Mouse (Mus musculus) 3T3-L1 (cell line): ENCODE measurements around the gene Jtb.
A peak's percentile ranks its signal among the peaks of the same experiment; 100 is the strongest.

ENCODE experiments used
- DNase-seq: peaks from one replicate; pipeline ENCODE4 v3.0.0-alpha.2; 2015; ENCODE audit warnings: low read depth, low spot score

Jtb gene

DNA sequence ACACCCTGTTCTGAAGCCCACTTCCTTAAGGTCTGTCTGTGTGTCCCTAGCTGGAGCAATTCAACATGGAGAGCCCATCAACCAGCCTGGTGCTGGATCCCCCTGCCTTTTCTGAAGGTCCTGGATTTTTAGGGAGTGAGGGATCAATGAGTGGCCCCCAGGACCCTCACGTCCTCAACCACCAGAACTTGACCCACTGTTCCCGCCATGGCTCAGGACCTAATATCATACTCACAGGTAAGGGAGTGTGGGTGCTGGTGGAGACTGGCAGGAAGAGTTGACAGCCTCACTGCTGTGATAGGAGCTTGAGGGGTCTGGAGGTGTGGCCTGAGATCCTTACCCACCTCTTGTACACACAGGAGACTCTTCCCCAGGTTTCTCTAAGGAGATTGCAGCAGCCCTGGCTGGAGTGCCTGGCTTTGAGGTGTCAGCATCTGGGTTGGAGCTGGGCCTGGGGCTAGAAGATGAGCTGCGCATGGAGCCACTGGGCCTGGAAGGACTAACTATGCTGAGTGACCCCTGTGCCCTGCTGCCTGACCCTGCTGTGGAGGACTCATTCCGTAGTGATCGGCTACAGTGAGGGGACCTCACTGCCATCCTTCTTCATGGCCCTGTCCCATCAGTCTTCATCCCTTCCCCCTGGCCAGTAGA lies 31.8 kb downstream of the Jtb start:
- no peak for DNase-seq

DNA sequence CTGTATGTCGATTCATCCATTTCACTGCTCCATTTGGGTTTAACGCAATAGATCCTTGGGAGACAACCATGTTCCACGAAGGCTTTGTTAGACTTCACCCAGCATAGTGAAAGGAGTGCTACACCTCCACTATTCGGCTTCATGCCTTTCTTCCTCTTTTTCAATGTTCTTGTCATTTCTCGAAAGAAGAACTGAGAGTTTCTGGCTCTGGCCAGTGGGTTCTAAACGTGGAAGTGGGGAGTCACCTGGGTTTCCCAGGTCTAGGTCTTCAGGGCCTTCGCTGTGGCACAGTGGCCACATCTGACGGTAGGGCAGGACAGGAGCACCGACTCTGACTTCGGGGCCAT lies 33.3 kb downstream of the Jtb start:
- DNase-seq, result no peak

DNA sequence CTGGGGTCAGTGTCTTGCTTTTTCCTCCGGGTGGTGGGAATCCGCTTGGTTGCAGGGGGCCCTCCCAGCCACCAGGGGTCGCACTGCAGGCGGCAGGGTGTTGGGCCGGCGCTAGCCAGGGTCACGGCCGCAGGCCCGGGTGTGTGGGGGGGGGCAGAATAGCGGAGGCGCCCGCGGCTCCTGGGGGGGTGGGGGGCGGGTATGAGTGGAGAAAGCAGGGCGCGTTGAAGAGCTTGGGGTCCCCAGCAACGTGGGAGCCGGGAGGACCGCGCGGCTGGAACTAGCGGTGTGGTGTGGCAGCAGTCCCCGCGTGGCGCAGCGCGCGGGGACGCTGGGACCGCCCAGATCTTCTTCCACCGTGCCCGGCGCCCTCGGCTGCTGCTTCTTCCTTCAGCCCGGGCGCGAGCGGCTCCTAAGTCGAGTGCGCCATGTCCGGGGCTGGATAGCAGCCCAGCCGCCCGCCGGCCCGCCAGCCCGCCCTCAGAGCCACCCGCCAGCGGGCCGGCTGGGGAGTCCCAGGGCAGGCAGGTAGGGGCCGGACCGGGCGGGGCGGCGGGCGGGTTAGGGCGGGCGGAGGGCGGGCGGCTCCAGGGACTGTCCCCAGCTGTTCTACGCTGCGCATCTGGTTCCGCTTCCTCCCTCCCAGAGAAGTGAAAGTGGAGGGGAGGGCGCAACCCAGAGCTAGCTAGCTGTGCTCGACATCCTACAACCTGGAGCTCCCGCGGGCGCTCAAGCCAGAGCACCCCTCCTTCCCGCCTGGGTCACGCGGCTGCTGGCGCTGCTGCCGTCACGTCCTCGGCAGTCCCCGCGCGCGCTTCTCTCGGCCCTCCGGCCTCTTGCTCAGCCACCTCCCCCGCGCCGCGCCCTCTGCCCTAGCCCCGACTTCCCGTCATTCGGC lies 33.9 kb downstream of the Jtb start, which contains the start of gene Dennd4b:
Gene Dennd4b (plus strand): TSS at position 152 of the 898 bp plus-strand sequence.
- DNase-seq, result peak; percentile 91

DNA sequence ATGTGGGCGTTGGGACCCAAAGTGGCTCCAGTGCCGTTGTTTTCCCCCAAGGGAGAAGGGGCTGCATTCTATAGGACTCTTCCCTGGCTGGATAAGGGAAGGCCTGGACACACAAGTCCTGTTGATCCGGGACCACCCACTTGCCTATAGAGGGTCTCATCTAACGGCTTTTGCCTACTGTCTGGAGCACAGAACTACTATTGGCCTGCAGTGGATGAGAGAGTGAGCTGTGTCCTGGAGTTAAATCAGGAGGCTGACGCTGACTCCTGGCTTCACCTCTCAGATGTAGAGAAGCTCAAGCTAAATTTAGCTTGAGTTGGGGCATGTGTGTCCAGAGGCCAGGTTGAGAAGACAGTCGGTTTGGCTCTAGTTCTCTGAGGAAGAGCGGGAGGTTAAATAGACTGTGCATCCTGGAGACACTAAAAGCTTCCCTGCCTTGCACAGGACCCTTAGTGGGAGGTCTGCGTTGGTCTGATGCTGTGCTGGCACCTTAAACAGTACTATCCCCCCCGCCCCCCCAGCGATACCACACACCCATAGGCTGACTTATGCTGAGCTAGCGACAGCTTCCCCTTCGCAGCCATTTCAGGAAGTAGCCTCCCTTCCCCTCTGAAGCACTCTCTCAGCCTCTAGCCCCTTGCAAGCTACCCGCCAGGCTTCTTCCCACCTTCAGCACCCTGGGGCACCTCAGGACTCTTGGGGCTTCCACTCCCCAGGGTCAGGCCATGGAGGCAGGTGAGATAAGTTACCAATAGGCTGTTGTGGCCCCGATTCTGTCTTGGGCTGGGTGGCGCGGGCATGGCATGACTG lies 34.7 kb downstream of the Jtb start:
- DNase-seq, result peak; percentile 70

DNA sequence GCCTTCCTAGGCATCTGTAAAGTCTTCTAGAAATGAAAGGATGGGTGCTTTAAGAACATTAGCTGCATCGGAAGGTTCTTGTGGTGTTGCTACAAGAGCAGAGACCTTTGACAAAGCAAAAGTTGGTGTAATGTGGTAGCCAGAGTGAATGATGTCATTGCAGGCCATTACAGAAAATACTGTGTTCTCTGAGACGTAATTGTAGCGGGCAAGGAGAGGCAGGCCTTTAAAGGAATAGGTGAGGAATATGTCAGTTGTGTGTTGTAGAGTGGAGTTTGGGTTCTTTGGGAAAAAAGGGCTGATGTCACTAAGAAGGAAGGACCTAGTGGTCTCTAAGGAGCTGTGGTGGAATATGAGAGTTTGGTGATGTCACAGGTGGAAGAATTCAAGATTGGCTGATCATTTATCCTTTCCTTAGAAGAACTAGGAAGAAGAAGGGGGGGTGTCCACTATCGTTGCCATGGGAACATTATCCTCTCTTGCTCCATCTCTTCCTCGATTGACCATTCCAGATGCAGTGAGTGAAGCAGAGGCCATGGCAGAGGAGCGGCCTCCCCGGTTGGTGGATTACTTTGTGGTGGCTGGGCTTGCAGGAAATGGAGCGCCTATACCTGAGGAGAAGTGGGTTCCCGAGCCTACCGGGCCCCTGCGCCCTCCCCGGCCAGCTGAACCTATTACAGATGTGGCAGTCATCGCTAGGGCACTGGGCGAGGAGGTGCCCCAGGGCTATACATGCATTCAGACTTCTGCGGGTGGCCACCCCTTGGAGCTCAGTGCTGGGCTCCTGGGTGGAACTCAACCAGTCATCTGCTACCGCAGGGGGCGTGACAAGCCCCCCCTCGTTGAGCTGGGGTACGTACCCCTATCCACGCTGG lies 35.7 kb downstream of the Jtb start:
- DNase-seq, result no peak

DNA sequence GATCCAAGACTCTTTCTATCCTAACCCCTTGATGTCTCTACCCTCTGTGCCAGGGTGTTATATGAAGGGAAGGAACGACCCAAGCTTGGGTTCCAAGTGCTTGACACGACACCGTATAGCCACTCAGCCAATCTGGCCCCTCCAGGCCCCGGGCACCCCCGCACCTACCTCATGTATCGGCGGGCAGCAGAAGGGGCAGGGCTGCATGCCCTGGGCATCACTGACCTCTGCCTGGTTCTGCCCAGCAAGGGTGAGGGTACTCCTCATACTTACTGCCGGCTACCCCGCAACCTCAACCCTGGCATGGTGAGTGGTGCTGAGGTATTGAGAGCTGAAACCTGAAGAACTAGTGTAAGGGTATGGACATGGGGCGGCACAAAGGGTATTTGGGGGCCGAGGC lies 36.8 kb downstream of the Jtb start:
- DNase-seq, result no peak

DNA sequence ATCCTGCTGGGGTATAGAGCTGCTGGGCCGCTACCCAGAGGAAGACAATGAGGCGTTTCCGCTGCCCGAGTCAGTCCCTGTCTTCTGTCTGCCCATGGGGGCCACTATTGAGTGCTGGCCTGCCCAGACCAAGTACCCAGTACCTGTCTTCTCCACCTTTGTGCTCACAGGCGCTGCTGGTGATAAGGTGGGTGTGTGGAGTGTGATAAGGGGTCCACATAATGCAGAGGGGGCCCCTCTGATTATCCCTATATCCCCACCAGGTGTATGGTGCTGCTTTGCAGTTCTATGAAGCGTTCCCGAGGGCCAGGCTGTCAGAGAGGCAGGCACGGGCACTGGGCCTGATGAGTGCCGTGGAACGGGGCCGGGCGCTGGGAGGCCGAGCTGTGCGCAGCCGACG lies 37.6 kb downstream of the Jtb start:
- no peak for DNase-seq

DNA sequence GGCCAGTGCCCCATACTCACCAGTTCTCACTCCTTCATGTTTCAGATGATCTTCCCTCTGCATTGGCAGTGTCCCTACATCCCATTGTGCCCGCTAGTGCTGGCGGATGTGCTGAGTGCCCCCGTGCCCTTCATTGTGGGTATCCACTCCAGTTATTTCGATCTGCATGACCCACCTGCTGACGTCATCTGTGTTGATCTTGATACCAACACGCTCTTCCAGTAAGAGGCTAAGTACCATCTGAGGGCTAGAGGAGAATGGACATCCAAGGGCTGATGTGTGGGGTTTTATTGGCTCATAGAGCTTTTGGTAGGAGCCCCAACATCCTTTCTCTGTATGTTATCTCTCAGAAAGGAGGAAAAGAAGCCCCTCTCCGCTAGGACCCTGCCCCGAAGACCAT lies 39.4 kb downstream of the Jtb start:
- DNase-seq, result no peak

DNA sequence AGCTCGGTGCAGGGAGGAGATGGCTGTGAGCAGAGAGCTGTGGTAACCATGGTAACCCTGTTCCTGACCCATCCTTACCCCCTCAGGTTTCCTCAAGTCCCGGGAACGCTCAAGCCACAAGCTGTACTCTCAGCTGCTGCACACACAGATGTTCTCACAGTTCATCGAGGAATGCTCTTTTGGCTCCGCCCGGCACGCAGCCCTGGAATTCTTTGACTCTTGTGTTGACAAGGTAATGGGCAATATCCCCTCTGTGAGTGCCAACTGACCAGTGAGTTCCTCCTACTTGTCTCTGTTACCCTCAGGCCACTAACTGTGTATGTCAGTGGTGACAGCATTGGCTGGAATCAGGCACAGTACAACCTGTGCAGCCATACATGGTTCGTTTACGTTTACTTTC lies 40.8 kb downstream of the Jtb start:
- DNase-seq, result no peak

DNA sequence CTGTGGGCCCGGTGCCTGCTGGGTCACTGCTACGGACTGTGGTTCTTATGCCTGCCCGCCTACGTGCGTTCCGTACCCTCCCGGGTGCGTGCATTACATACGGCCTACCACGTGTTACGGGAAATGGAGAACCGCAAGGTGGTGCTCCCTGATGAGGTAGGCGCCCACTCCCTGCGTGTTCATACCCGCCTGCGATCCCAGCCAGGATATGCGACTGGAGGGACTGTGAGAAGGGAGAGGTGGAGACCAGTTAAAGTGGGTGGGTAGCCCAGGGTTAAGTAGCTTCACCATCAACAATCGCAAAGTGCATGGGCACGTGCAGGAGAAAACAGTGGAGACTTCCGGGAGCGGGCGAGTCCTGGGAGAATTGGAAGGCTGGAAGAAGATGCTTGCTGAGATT lies 42.5 kb downstream of the Jtb start:
- no peak for DNase-seq

DNA sequence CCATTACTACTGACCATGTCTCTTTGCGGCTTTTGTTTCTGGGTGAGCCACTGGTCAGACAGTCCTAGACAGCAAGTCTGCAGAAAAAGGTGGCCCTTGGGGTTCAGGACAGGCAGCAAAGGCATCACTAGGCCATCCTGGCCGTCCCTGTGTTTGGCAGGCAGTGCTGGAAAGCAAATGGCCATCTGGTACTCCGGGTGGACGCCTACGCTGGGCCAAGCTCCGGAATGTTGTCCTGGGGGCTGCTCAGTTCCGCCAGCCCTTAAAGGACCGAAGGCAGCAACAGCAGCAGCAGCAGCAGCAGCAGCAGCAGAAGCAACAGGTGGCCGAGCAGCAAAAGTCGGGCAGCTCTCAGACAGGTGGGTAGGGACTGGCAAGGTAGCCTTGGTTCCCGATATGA lies 43.9 kb downstream of the Jtb start:
- DNase-seq, result no peak

DNA sequence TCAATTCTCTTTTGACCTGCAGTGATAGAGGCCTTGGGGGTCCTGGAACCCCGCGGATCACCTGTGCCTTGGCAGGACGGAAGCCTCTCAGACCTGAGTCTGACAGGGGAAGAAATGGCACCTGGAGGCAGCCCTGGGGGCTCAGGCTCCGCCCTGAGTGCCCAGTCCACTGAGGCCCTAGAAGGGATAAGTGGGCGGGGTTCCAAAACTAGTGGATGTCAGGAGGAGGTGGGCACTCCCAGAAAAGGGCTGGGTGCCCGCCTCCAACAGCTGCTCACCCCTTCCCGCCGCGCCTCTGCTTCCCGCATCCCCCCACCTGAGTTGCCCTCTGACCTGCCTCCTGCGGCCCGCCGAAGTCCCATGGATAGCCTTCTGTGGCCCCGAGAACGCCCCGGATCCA lies 45.5 kb downstream of the Jtb start:
- no peak for DNase-seq

DNA sequence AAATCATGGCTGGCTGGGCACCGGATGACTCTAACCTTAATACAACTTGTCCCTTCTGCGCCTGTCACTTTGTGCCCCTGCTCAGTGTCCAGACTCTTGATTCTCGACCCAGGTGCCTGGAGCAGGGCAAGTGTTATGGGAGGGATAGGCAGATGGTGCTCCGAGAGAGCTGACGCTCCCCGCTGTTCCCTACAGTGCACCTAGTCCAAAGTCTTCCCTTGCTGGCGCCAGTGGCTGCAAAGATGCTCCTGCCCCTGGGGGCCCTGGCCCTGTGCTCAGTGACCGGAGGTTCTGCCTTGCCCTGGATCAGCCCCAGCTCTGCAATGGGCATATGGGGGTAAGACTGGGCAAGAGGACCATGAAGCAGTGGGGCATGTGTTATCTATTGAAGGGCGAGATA lies 46.4 kb downstream of the Jtb start:
- no peak for DNase-seq

DNA sequence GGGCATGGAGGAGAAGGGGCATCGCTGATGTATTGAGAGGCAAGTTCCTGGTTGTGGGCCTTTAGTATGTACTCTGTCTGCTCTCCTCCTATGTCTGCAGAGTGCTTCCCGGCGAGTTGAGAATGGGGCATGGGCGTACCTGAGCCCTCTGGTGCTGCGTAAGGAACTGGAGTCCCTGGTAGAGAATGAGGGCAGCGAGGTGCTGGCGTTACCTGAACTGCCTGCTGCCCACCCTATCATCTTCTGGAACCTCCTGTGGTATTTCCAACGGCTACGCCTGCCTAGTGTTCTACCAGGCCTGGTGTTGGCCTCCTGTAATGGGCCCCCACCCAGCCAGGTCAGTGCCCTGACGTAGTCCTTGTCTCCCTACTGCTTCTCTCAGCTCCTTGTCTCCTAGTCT lies 46.8 kb downstream of the Jtb start:
- DNase-seq, result no peak

DNA sequence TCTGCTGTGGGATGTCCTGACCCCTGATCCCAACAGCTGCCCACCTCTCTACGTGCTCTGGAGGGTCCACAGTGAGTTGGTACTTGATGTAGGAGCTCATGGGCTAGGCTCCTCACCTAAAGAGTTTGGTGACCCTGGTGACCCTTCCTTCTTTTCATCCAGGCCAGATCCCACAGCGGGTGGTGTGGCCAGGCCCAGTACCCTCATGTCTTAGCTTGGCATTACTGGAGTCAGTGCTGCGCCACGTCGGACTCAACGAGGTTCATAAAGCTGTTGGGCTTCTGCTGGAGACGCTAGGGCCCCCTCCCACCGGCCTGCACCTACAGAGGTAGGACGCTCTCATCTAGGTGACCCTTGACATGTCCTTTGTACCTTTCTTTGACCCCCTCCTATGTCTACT lies 47.8 kb downstream of the Jtb start:
- no peak for DNase-seq

DNA sequence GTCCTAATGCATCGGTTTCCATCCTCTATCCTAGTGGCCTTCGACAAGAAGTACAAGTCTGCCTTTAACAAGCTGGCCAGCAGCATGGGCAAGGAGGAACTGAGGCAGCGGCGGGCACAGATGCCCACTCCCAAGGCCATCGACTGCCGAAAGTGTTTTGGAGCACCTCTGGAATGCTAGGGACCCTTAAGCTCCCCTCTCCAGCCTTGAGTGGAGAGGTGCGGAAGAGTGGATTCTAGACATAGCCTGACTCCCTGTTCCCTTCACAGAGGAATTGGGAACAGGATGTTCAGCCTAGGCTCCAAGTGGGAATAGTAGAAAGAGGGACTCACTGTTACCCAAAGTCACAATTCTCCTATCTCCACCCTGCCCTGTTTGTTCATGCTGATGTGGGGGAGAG lies 48.3 kb downstream of the Jtb start:
- no peak for DNase-seq

DNA sequence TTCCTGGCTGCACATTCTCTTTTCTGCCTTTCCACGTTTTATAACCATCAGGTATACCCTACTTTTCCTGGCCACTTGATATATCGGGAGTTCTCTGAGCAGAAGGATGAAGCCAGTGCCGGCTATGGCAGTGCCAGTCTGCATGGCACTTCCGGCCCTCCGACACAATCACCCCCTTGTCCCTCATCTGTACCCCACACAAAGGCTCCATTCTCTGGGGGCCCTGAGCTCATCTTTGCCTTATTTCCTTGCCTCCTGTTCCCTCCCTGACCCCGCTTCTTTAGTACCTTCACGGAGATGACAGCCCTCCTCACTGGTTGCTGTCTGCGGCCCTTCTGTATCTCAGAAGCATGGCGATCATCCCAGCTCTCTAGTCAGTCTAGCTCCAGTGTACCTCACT lies 49.3 kb downstream of the Jtb start:
- DNase-seq, result no peak

DNA sequence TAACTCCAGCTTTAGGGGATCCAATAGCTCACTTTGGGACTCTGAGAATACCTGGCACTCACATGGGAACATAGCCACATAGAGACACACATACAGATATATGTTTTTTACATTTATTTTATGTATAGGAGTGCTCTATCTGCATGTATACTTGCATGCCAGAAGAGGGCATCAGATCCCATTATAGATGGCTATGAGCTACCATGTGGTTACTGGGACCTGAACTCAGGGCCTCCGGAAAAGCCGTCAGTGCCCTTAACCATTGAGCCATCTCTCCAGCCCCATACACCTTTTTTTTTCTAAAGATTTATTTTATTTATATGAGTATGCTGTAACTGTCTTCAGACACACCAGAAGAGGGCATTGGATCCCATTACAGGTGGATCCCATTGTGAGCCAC lies 52.8 kb downstream of the Jtb start:
- DNase-seq, result no peak
